Mouse (Mus musculus): ENCODE measurements around the gene Gpr19. TPM values are rescaled to one million over a fixed set of nuclear protein-coding genes. Genes with fewer than 3 reads are reported as not detected.

The Gpr19 gene
- polyA plus RNA-seq, 1 experiment = 6.7 TPM

DNA sequence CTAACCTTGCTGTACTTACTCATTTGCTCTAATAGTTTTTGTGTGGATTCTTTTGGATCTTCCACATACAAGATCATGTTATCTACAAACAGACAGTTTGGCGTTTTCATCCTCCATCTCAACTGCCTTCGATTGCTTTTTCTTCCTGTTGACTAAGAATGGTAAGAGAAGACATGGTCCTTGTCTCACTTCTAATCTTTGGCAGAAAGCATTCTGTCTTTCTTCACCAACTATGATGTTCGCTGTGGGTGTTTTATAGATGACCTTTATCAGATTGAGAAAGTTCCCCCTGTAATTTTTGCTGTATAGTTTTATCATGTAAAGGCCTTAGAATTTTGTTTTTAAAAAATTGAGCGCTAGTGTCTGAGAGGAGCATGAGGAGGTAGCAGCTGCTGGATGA lies 60.3 kb downstream of the Gpr19 start:
- Histone ChIP-seq H3K4me1 (ENCODE audit: control insufficient read depth, insufficient read depth, insufficient read length, low read length) (no peaks in the 10 kb centered on the region), H3K4me3 (ENCODE audit: low read depth, low read length) (no peak overlapping the region), H3K27me3 (ENCODE audit: control insufficient read depth, insufficient read depth, low read length) (no peaks in the 10 kb centered on the region), H3K27ac (ENCODE audit: insufficient read depth, low read depth, low read length) (no peak overlapping the region), H3K36me3 (ENCODE audit: control insufficient read depth, insufficient read depth, low read length) (peaks cover 3% of the 10 kb centered on the region)
- WGBS = 90% methylated on average over 4 of the region's 4 CpGs
- no peak for TF ChIP-seq CTCF (IDR thresholded peaks at IDR 0.05; ENCODE audit: extremely low read depth, insufficient read length, insufficient replicate concordance, low read depth, low read length)
- TF ChIP-seq POLR2A (IDR thresholded peaks at IDR 0.05; ENCODE audit: low read depth, low read length) = no peak

DNA sequence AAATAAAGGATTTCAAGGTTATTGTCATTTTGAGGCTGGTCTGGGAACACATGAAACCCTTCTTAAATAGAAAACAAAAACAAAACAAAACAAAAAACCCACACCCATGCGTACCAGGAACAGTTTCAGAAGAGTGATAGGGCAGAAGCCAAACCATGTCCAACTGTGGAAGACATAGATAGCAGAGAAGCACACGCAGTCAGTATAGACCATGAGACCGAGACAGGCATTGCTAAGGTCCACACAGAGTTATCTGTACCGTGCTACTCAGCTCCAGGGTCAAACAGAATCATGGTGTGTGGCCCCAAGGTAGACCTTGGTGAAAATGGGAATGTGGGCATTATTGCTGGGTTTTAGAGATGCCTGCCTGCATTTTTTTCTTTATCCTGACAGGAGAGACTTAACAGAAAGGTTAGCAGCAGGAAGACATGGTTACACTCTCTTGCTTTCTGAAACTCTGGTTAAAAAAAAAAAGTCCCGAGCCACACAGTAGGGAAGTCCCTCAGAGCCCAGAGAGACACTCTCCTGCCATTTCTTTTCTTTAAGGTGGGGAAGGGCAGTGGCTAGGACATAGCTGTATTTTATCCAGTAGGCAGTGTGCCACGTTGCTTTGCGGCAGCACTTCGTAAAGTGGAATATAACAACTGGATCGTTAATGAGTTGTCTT lies 63.7 kb downstream of the Gpr19 start:
- H3K4me1 ChIP-seq (ENCODE audit: control insufficient read depth, insufficient read depth, insufficient read length, low read length) = peaks cover 2% of the 10 kb centered on the region; the same call in 1 of the 2 replicates
- H3K27ac ChIP-seq (ENCODE audit: insufficient read depth, low read depth, low read length) = no peak overlapping the region
- H3K4me3 ChIP-seq (ENCODE audit: low read depth, low read length) = no peak overlapping the region
- 85% methylated on average over 9 of the region's 9 CpGs for WGBS
- H3K27me3 ChIP-seq (ENCODE audit: control insufficient read depth, insufficient read depth, low read length) = no peaks in the 10 kb centered on the region
- H3K36me3 ChIP-seq (ENCODE audit: control insufficient read depth, insufficient read depth, low read length) = peaks cover 3% of the 10 kb centered on the region
- TF ChIP-seq CTCF (IDR thresholded peaks at IDR 0.05; ENCODE audit: extremely low read depth, insufficient read length, insufficient replicate concordance, low read depth, low read length) (no peak), POLR2A (IDR thresholded peaks at IDR 0.05; ENCODE audit: low read depth, low read length) (no peak)

DNA sequence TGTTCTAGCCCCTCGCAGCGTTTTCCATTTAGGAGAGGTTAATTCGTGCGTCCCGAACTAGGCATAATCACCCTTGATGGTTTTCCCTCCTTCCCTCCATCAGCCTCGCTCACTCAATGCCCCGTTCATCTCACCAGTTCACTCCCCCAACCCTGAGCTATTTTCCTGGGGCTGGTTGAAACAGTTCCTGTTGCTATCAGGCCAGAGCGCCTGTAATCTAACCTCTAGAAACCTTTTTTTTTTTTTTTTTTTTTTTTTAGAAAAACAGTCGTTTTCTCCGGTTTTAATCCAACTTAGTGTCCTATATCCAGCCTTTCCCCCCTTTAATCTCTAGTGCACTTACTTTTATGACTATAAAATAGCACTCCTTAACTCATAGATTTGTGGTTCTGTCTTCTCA lies 67.6 kb downstream of the Gpr19 start:
- Histone ChIP-seq H3K4me3 (ENCODE audit: low read depth, low read length) (peak overlapping the region; percentile 74), H3K27me3 (ENCODE audit: control insufficient read depth, insufficient read depth, low read length) (no peaks in the 10 kb centered on the region), H3K4me1 (ENCODE audit: control insufficient read depth, insufficient read depth, insufficient read length, low read length) (peaks cover 2% of the 10 kb centered on the region; the same call in 1 of the 2 replicates), H3K36me3 (ENCODE audit: control insufficient read depth, insufficient read depth, low read length) (no peaks in the 10 kb centered on the region), H3K27ac (ENCODE audit: insufficient read depth, low read depth, low read length) (peak overlapping the region; percentile 81)
- TF ChIP-seq CTCF (IDR thresholded peaks at IDR 0.05; ENCODE audit: extremely low read depth, insufficient read length, insufficient replicate concordance, low read depth, low read length) = no peak
- TF ChIP-seq POLR2A (IDR thresholded peaks at IDR 0.05; ENCODE audit: low read depth, low read length) = no peak
- WGBS = 3% methylated on average over 10 of the region's 10 CpGs

DNA sequence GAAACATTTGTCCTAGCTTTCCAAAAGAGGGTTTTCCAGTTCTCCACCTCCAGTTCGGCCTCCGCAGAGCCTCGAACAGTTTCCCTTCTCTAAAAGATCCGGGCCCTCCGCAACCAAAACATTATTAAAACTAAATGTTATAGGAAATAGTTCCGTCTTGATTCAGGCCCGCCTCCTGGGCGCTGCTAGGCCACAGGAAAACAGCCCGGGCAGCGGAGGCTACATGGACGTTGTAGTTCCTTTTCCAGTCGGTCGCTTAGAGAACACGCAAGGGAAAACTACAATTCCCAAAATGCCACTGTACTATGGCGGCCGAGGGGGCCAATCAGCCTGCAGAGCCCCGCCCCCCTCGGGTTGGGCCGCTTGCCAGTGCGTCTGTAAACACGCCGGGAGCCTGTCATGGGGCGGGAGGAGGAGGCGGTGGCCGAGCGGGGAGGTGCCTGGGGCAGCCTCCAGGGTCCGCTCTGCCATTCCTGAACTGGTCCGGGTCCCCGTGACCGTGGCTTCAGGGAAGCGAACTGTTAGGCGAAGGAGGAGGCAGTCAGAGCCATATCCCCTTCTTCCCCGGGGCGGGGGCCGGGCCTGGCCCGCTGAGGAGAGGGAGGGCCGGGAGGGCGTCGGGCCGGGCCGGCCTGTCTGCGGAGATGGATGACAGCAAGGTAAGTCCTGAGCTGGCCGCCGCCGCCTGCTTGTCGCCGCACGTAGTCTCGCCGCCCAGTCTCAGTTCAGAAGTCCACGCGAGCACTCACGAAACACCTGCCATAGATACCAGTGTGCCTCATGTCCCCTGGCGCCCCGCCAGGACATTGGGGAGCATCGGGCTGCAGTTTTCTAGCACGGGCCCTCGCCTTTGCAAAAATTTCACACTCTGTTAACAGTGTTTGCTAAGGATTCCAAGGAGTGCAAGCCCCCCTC lies 68.3 kb downstream of the Gpr19 start, which contains the start of gene Crebl2:
Gene Crebl2, plus strand, starts transcription at position 369 of the 915 bp plus-strand sequence.
- peak; percentile 10; the same call in 1 of the 2 replicates for TF ChIP-seq CTCF (IDR thresholded peaks at IDR 0.05; ENCODE audit: extremely low read depth, insufficient read length, insufficient replicate concordance, low read depth, low read length)
- peak; percentile 53 for TF ChIP-seq POLR2A (IDR thresholded peaks at IDR 0.05; ENCODE audit: low read depth, low read length)
- under 1% methylated on average over 58 of the region's 58 CpGs for WGBS
- H3K27me3 ChIP-seq (ENCODE audit: control insufficient read depth, insufficient read depth, low read length) = no peaks in the 10 kb centered on the region
- H3K36me3 ChIP-seq (ENCODE audit: control insufficient read depth, insufficient read depth, low read length) = no peaks in the 10 kb centered on the region
- H3K4me1 ChIP-seq (ENCODE audit: control insufficient read depth, insufficient read depth, insufficient read length, low read length) = peaks cover 2% of the 10 kb centered on the region; the same call in 1 of the 2 replicates
- H3K4me3 ChIP-seq (ENCODE audit: low read depth, low read length) = peak within 1 kb of the TSS; percentile 77
- peak within 1 kb of the TSS; percentile 94 for H3K27ac ChIP-seq (ENCODE audit: insufficient read depth, low read depth, low read length)

DNA sequence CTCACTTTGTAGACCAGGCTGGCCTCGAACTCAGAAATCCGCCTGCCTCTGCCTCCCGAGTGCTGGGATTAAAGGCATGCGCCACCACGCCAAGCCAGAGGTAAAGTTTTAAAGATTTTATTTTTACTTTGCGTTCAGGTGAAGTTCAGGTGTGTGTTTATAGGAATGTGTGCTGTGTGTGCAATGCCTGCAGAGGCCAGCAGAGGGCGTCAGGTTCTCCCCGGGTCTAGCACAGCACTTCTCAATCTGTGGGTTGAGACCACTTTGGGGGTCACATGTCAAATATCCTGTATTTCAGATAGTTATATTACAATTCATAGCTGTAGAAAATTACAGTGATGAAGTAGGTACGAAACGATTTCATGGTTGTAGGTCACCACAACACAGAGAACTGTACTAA lies 75.5 kb downstream of the Gpr19 start:
- H3K4me3 ChIP-seq (ENCODE audit: low read depth, low read length) = no peak overlapping the region
- WGBS = 77% methylated on average over 10 of the region's 10 CpGs
- no peak for TF ChIP-seq POLR2A (IDR thresholded peaks at IDR 0.05; ENCODE audit: low read depth, low read length)
- peak; percentile 69; the same call in 1 of the 2 replicates for TF ChIP-seq CTCF (IDR thresholded peaks at IDR 0.05; ENCODE audit: extremely low read depth, insufficient read length, insufficient replicate concordance, low read depth, low read length)
- no peaks in the 10 kb centered on the region for H3K36me3 ChIP-seq (ENCODE audit: control insufficient read depth, insufficient read depth, low read length)
- H3K27me3 ChIP-seq (ENCODE audit: control insufficient read depth, insufficient read depth, low read length) = no peaks in the 10 kb centered on the region
- no peaks in the 10 kb centered on the region; the same call in 1 of the 2 replicates for H3K4me1 ChIP-seq (ENCODE audit: control insufficient read depth, insufficient read depth, insufficient read length, low read length)
- H3K27ac ChIP-seq (ENCODE audit: insufficient read depth, low read depth, low read length) = no peak overlapping the region

DNA sequence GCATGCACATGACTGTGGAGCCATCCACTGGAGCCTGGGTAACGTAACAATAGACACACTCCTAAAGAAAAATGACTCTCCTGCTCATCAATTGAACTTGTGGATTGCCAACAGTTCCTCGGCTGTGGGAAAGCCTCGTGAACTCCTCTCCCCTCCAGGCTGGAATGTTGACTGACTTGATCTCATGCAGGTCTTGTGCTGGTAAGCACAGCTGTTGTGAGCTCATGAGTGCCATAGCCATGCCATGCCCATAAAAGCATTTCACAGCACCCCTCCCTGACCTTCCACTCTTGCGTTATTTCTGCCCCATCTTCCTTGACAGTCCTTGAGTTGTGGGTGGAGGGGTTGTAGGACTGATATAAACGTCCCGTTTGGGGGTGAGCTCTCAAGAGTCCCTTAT lies 78.0 kb downstream of the Gpr19 start:
- no peaks in the 10 kb centered on the region for H3K36me3 ChIP-seq (ENCODE audit: control insufficient read depth, insufficient read depth, low read length)
- WGBS = 68% methylated on average over 6 of the region's 6 CpGs
- H3K4me3 ChIP-seq (ENCODE audit: low read depth, low read length) = no peak overlapping the region
- no peak overlapping the region for H3K27ac ChIP-seq (ENCODE audit: insufficient read depth, low read depth, low read length)
- TF ChIP-seq POLR2A (IDR thresholded peaks at IDR 0.05; ENCODE audit: low read depth, low read length) (no peak), CTCF (IDR thresholded peaks at IDR 0.05; ENCODE audit: extremely low read depth, insufficient read length, insufficient replicate concordance, low read depth, low read length) (no peak)
- no peaks in the 10 kb centered on the region for H3K4me1 ChIP-seq (ENCODE audit: control insufficient read depth, insufficient read depth, insufficient read length, low read length)
- no peaks in the 10 kb centered on the region for H3K27me3 ChIP-seq (ENCODE audit: control insufficient read depth, insufficient read depth, low read length)

DNA sequence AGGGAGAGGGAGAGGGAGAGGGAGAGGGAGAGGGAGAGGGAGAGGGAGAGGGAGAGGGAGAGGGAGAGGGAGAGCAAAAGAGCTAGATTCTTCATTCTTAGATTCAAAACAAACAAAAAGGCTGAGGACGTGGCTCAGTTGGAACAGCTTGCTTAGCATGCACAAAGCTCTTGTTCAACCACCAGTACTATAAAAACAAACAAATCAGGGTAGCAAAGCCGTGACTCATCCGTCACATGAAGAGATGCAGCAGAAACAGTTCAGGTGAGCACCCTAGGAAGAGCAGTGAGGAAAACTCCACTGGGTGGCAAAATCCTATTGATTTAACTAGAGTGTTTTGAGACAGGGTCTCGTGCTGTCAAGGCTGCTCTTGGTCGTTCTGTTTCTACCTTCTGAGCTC lies 78.6 kb downstream of the Gpr19 start:
- no peaks in the 10 kb centered on the region for H3K27me3 ChIP-seq (ENCODE audit: control insufficient read depth, insufficient read depth, low read length)
- no peaks in the 10 kb centered on the region for H3K4me1 ChIP-seq (ENCODE audit: control insufficient read depth, insufficient read depth, insufficient read length, low read length)
- H3K36me3 ChIP-seq (ENCODE audit: control insufficient read depth, insufficient read depth, low read length) = no peaks in the 10 kb centered on the region
- 59% methylated on average over 5 of the region's 5 CpGs for WGBS
- no peak for TF ChIP-seq POLR2A (IDR thresholded peaks at IDR 0.05; ENCODE audit: low read depth, low read length)
- no peak for TF ChIP-seq CTCF (IDR thresholded peaks at IDR 0.05; ENCODE audit: extremely low read depth, insufficient read length, insufficient replicate concordance, low read depth, low read length)
- no peak overlapping the region for H3K27ac ChIP-seq (ENCODE audit: insufficient read depth, low read depth, low read length)
- no peak overlapping the region for H3K4me3 ChIP-seq (ENCODE audit: low read depth, low read length)

Other genes starting within 250 kb of the Gpr19 start
- gene Dusp16, start 106.0 kb downstream of the Gpr19 start, polyA plus RNA-seq (2012; rRNA removed) = 9.5 and 26.1 TPM in 2 replicates
- gene Crebl2, start 68.4 kb downstream of the Gpr19 start, polyA plus RNA-seq (2012; rRNA removed) = 2.8 and 4.2 TPM in 2 replicates
- gene Cdkn1b, start 21.8 kb upstream of the Gpr19 start, polyA plus RNA-seq (2012; rRNA removed) = 5.8 and 16.3 TPM in 2 replicates
- 0.43 and 0.63 TPM in 2 replicates for gene Apold1, start 83.1 kb upstream of the Gpr19 start, polyA plus RNA-seq (2012; rRNA removed)
- 9.5 and 20.2 TPM in 2 replicates for gene Ddx47, start 113.0 kb upstream of the Gpr19 start, polyA plus RNA-seq (2012; rRNA removed)
- 17.4 and 73.7 TPM in 2 replicates for gene Gprc5a, start 167.1 kb upstream of the Gpr19 start, polyA plus RNA-seq (2012; rRNA removed)
- not detected in 2 replicates for gene Gprc5d, start 219.7 kb upstream of the Gpr19 start, polyA plus RNA-seq (2012; rRNA removed)

All from small intestine, adult 2 months (tissue).